In the genomic region with DNA sequence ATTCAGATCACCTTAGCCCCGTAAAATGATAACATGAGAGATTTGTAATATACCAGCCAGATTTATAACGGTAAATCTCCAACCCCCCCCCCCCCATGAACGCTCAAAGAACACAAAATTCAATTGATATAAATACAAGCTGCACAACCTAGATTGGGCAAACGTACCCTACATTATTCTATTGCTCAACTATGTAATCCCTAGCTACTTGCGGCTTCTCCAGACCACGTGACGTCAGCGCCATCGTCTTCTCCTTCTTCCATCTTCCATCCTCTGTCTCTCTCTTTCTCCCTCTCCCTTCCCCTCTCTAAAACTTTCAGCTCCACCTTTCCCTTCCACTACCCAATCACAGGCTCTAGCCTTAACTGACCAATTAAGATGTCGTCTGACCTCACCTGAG, we compare ENCODE assay signal across 29 mouse cellular contexts. TPM values are rescaled to one million over a fixed set of nuclear protein-coding genes. Genes with fewer than 3 reads are reported as not detected.
"Had no signal": no experiment of that assay in that cellular context is flagged by ENCODE, and none has a peak within 500 bp of the region (broad histone marks: within the 10 kb centered on the region; RNA-seq: fewer than 3 reads in every experiment).

No protein-coding gene starts in this region.

- DNase-seq: left cerebral cortex, postnatal 4 days; liver; liver, embryonic 13.5 days; liver, postnatal 0 days; lung, adult 18-20 months; lung, adult 2 months; lung, embryonic 14.5 days; lung, postnatal 10 days; lung, postnatal 14 days; lung, postnatal 36 days; lung, postnatal 4 days; midbrain, embryonic 14.5 days had no signal

- H3K27me3 ChIP-seq: limb, embryonic 12.5 days; limb, embryonic 13.5 days; limb, embryonic 15.5 days; liver, embryonic 12.5 days; liver, embryonic 13.5 days; liver, embryonic 15.5 days; lung, embryonic 15.5 days; midbrain, embryonic 12.5 days; midbrain, embryonic 13.5 days; midbrain, embryonic 15.5 days; neural tube, embryonic 12.5 days had no signal

- H3K36me3 ChIP-seq: limb, embryonic 10.5 days; limb, embryonic 12.5 days; limb, embryonic 13.5 days; limb, embryonic 15.5 days; liver, embryonic 12.5 days; liver, embryonic 13.5 days; liver, embryonic 15.5 days; lung, embryonic 15.5 days; midbrain, embryonic 10.5 days; midbrain, embryonic 12.5 days; midbrain, embryonic 13.5 days; midbrain, embryonic 15.5 days; neural tube, embryonic 12.5 days had no signal

- ATAC-seq: liver, embryonic 12.5 days; liver, postnatal 0 days; lung, postnatal 0 days; midbrain, embryonic 13.5 days; midbrain, embryonic 15.5 days; midbrain, embryonic 16.5 days had no signal

- H3K4me3 ChIP-seq: limb, embryonic 10.5 days; limb, embryonic 12.5 days; limb, embryonic 13.5 days; limb, embryonic 15.5 days; liver, embryonic 12.5 days; liver, embryonic 13.5 days; liver, embryonic 15.5 days; lung, embryonic 15.5 days; megakaryocyte, embryonic 14.5 days; midbrain, embryonic 10.5 days; midbrain, embryonic 12.5 days; midbrain, embryonic 13.5 days; midbrain, embryonic 15.5 days; myocyte; neural tube, embryonic 12.5 days had no signal

RNA-seq across cellular contexts. Expression of gene Rgs16, which starts 38.1 kb away (rescaled TPM):
- total RNA-seq: megakaryocyte, adult 5-6 weeks had no signal
